Mouse (Mus musculus) C2C12 (cell line): ENCODE results near the gene Dnajc28.

Experiments used
- CTCF ChIP-seq: IDR thresholded peaks from one replicate; pipeline ENCODE4 v1.5.1; 2011; ENCODE audit not compliant: control insufficient read depth, insufficient read depth, insufficient read length
- MYOG ChIP-seq: IDR thresholded peaks from one replicate; pipeline ENCODE4 v1.6.1; 2011; ENCODE audit not compliant: control insufficient read depth, insufficient read length; ENCODE audit errors: extremely low read depth
- USF1 ChIP-seq: IDR thresholded peaks from one replicate; pipeline ENCODE4 v1.6.1; 2011; ENCODE audit warnings: low read depth, mild to moderate bottlenecking, control low read depth, moderate library complexity

- TF ChIP-seq CTCF (no peak), MYOG (no peak), USF1 (no peak)
These were observed at the start of gene Dnajc28 for GRCm38 (mm10) chr16:91618511-91619501.
